ENCODE assay signal across 9 mouse cellular contexts in genomic region chr5:112133688-112134573, GRCm38 (mm10).
DNase-seq lines count a peak whose midpoint lies in the region; ATAC-seq and TF ChIP-seq lines count a peak whose summit lies in the region.
"Had no signal": no experiment of that assay in that cellular context is flagged by ENCODE, and none has a peak within 500 bp of the region (broad histone marks: within the 10 kb centered on the region; RNA-seq: fewer than 3 reads in every experiment).

No protein-coding gene starts in this region.

- no peaks in the 10 kb centered on the region; the same call in 1 of the 2 replicates for H3K9me3 ChIP-seq in liver, postnatal 0 days (ENCODE audit: low read length)
- H3K9me3 ChIP-seq in liver, embryonic 12.5 days (replicated peaks): no peaks in the 10 kb centered on the region
- no peaks in the 10 kb centered on the region for H3K9me3 ChIP-seq in forebrain, embryonic 15.5 days

- H3K4me3 ChIP-seq in liver, postnatal 0 days (ENCODE audit: low read depth, low read length): no peak overlapping the region
- H3K4me3 ChIP-seq in liver, embryonic 12.5 days: no peak overlapping the region
- H3K4me3 ChIP-seq in forebrain, embryonic 15.5 days: no peak overlapping the region

- no peaks in the 10 kb centered on the region for H3K36me3 ChIP-seq in liver, postnatal 0 days (replicated peaks; ENCODE audit: insufficient read depth, low read length)
- no peaks in the 10 kb centered on the region for H3K36me3 ChIP-seq in liver, embryonic 12.5 days
- no peaks in the 10 kb centered on the region for H3K36me3 ChIP-seq in forebrain, embryonic 15.5 days

- H3K4me1 ChIP-seq in liver, postnatal 0 days (ENCODE audit: insufficient read depth): no peaks in the 10 kb centered on the region
- H3K4me1 ChIP-seq in liver, embryonic 12.5 days: no peaks in the 10 kb centered on the region
- peaks cover 46% of the 10 kb centered on the region for H3K4me1 ChIP-seq in forebrain, embryonic 15.5 days

- no peak overlapping the region for H3K9ac ChIP-seq in liver, postnatal 0 days (replicated peaks)
- H3K9ac ChIP-seq in liver, embryonic 12.5 days: no peak overlapping the region
- no peak overlapping the region for H3K9ac ChIP-seq in forebrain, embryonic 15.5 days (replicated peaks)

- intact Hi-C loops in left cerebral cortex, postnatal 4 days (cut with DNase I): no loop called here

- no peak for TF ChIP-seq CTCF in liver, postnatal 0 days (IDR thresholded peaks at IDR 0.05; ENCODE audit: low read depth)

- TF ChIP-seq EP300 in liver, postnatal 0 days (IDR thresholded peaks at IDR 0.05; ENCODE audit: low read depth): no peak

- H3K27ac ChIP-seq in liver, postnatal 0 days (ENCODE audit: low read depth): no peak overlapping the region
- H3K27ac ChIP-seq in liver, embryonic 12.5 days: no peak overlapping the region
- H3K27ac ChIP-seq in forebrain, embryonic 15.5 days (replicated peaks): peak overlapping the region; percentile 87

- DNase-seq in liver, postnatal 0 days: peak; percentile 26
- peak; percentile 86 for DNase-seq in left cerebral cortex, postnatal 4 days
- DNase-seq in right cerebral cortex, postnatal 36 days (ENCODE audit: low spot score in 2 of 2): peak; percentile 38 to 41
- DNase-seq in embryo, embryonic 10.5 days (ENCODE audit: low spot score): no peak
- no peak for DNase-seq in thymus, postnatal 10 days (ENCODE audit: low spot score in 2 of 2)
- no peak for DNase-seq in gastrocnemius, postnatal 25 days

- peak; percentile 73 for ATAC-seq in liver, postnatal 0 days
- no peak for ATAC-seq in liver, embryonic 12.5 days
- ATAC-seq in forebrain, embryonic 15.5 days (replicated peaks): peak; percentile 92
- ATAC-seq: Patski had no signal

- no peaks in the 10 kb centered on the region for H3K27me3 ChIP-seq in liver, postnatal 0 days (ENCODE audit: insufficient read depth, low read length)
- H3K27me3 ChIP-seq in liver, embryonic 12.5 days (replicated peaks): peaks cover 7% of the 10 kb centered on the region
- no peaks in the 10 kb centered on the region for H3K27me3 ChIP-seq in forebrain, embryonic 15.5 days

- WGBS in liver, postnatal 0 days (ENCODE audit: insufficient replicate concordance): 75% methylated on average over 21 of the region's 21 CpGs
- 63% methylated on average over 21 of the region's 21 CpGs for WGBS in liver, embryonic 12.5 days (ENCODE audit: insufficient replicate concordance)
- WGBS in forebrain, embryonic 15.5 days: 18% methylated on average over 21 of the region's 21 CpGs

- H3K4me2 ChIP-seq in liver, postnatal 0 days (ENCODE audit: low read depth, low read length): no peak overlapping the region
- H3K4me2 ChIP-seq in liver, embryonic 12.5 days: no peak overlapping the region
- H3K4me2 ChIP-seq in forebrain, embryonic 15.5 days (replicated peaks): no peak overlapping the region

Comparison
In these comparisons a context has a peak if more than half of its experiments do, and no peak if none do; other contexts are left out.
1. DNase-seq: peak in liver, postnatal 0 days (single experiment), left cerebral cortex, postnatal 4 days (single experiment) and right cerebral cortex, postnatal 36 days (2 of 2); none in embryo, embryonic 10.5 days (single experiment), thymus, postnatal 10 days (0 of 2) and gastrocnemius, postnatal 25 days (single experiment).